Mouse (Mus musculus): Measurements from ENCODE around the gene Zfp956.
"Not testable (repeated sequence)": the region's sequence is repeated elsewhere in the genome, so short reads cannot be mapped to it uniquely, and the experiment has no call there.

The Zfp956 gene

GRCm38 (mm10) chr6:47953191-47953726 lies at the start of gene Zfp956:
Gene Zfp956 (plus strand): TSS chr6:47953390.
- peak; percentile 88 to 93 for DNase-seq

GRCm38 (mm10) chr6:47903587-47903986 lies 49.6 kb upstream of the Zfp956 start:
- no peak for DNase-seq

GRCm38 (mm10) chr6:47904361-47904760 lies 48.8 kb upstream of the Zfp956 start:
- DNase-seq, result no peak

GRCm38 (mm10) chr6:47904917-47905695 lies 48.1 kb upstream of the Zfp956 start:
- no peak for DNase-seq

GRCm38 (mm10) chr6:47906326-47906725 lies 46.9 kb upstream of the Zfp956 start:
- DNase-seq, result no peak

- no peak for DNase-seq
Observed at GRCm38 (mm10) chr6:47909007-47909406, 44.2 kb upstream of the Zfp956 start.

- no peak for DNase-seq
Observed at GRCm38 (mm10) chr6:47911650-47912049, 41.5 kb upstream of the Zfp956 start.

GRCm38 (mm10) chr6:47912991-47913390 lies 40.2 kb upstream of the Zfp956 start:
- DNase-seq, result no peak

GRCm38 (mm10) chr6:47917051-47917450 lies 36.1 kb upstream of the Zfp956 start:
- DNase-seq, result no peak

GRCm38 (mm10) chr6:47918768-47919274 lies 34.4 kb upstream of the Zfp956 start:
- DNase-seq, result no peak

GRCm38 (mm10) chr6:47919646-47920446 lies 33.3 kb upstream of the Zfp956 start:
- no peak for DNase-seq

- peak; percentile 74 to 81 for DNase-seq
Observed at GRCm38 (mm10) chr6:47920447-47921340, 32.5 kb upstream of the Zfp956 start, which contains the start of gene Zfp212. Gene Zfp212 (plus strand): TSS chr6:47920476.

GRCm38 (mm10) chr6:47942461-47942860 lies 10.7 kb upstream of the Zfp956 start:
- no peak for DNase-seq

GRCm38 (mm10) chr6:47943021-47943691 lies 10.0 kb upstream of the Zfp956 start:
- DNase-seq, result peak; percentile 49 to 66

GRCm38 (mm10) chr6:47943721-47944120 lies 9.5 kb upstream of the Zfp956 start:
- no peak for DNase-seq

GRCm38 (mm10) chr6:47947388-47947787 lies 5.8 kb upstream of the Zfp956 start:
- DNase-seq, result no peak

GRCm38 (mm10) chr6:47954425-47954824 lies 1.2 kb downstream of the Zfp956 start:
- DNase-seq, result no peak

GRCm38 (mm10) chr6:47957816-47958215 lies 4.6 kb downstream of the Zfp956 start:
- no peak for DNase-seq

- DNase-seq, result no peak
Observed at GRCm38 (mm10) chr6:47960685-47961421, 7.7 kb downstream of the Zfp956 start.

- DNase-seq, result no peak
Observed at GRCm38 (mm10) chr6:47963051-47963450, 9.9 kb downstream of the Zfp956 start.

GRCm38 (mm10) chr6:47968166-47968565 lies 15.0 kb downstream of the Zfp956 start:
- DNase-seq, result not testable (repeated sequence)
